Mouse (Mus musculus): ENCODE results near the gene Gm21962.
"Not testable (repeated sequence)": the region's sequence is repeated elsewhere in the genome, so short reads cannot be mapped to it uniquely, and the experiment has no call there.

The Gm21962 gene

DNA sequence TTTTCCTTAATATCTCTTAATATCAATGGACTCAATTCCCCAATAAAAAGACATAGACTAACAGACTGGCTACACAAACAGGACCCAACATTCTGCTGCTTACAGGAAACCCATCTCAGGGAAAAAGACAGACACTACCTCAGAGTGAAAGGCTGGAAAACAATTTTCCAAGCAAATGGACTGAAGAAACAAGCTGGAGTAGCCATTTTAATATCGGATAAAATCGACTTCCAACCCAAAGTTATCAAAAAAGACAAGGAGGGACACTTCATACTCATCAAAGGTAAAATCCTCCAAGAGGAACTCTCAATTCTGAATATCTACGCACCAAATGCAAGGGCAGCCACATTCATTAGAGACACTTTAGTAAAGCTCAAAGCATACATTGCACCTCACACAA is at the start of gene Gm21962:
Gene Gm21962 (plus strand): TSS at position 301 of the 400 bp plus-strand sequence.
- DNase-seq = not testable (repeated sequence)

GRCm38 (mm10) chr3:137622091-137622490 is 49.2 kb upstream of the Gm21962 start:
- no peak for DNase-seq

GRCm38 (mm10) chr3:137622895-137623580 is 48.3 kb upstream of the Gm21962 start:
- no peak for DNase-seq

DNA sequence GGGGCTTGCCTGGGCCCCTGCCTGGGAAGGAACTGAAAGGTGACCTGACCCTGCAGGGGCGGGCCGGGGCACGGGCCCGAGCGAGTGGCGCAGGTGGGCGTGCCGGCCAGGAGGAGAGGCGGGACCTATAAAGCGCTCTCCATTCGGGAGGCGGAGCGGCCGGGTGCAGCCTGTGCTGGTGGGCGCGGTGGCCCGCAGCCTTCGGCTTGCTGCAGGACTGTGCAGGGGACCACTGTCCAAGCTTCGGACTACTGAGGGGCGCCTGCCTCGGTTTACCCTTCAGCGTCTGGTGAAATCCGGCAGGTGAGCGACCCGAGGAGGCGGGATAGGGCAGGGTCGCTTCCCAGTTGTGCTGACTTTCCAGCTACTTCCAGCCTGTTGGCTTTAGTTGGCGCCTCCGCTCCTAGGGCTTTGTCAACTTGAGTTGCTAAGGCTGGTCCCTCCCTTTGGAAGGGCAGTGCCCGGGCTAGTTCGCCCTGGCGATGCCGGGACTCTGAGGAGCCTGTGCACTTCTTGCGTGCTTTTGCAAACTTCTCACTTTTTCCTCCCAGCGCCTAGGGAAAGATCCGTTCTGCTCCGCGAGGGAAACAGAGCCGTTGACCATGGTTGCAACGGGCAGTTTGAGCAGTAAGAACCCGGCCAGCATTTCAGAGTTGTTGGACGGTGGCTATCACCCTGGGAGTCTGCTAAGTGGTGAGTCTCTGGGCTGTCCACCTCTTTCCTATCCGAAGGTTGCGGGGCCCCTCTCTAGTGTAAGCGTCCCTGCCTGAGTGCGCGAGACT is 47.6 kb upstream of the Gm21962 start:
- DNase-seq = no peak

DNA sequence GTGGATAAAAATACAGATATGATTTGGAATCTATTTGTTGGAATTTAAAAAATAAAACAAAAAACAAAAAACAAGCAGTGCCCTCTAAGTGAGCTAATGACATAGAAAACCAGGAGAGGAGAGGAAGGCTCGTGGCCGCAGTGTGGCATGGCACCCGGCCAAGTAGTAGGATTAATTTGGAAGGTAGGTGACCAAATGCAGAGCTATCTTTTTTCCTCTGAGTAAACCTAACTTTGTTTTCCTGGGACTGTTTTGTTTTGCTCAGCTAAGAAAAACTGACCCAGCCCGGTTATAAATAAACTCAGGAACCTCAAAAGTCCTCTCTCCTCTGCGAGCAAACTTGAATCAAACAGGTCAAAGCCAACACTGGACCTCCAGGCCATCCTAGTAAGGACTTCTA is 46.3 kb upstream of the Gm21962 start:
- DNase-seq = no peak

DNA sequence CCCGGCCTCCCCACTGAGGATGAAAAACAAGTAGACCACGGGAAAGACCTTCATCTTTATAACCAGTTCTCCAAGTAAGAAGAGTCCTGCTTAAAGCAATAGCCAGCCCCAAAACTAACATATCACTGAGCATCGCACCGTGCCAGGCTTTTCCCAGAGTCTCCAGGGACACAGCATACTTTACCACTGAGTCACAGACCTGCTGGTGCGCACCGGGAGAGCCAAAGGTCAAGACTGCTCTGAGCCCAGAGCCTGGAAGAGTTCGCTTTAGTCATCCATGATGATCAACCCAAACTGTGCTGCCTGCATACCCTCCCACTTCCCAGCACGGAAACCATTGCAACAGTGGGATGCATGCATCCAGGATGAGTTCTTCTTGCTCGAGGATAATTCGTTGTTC is 37.6 kb upstream of the Gm21962 start:
- no peak for DNase-seq

GRCm38 (mm10) chr3:137636571-137636970 is 34.8 kb upstream of the Gm21962 start:
- DNase-seq = no peak

DNA sequence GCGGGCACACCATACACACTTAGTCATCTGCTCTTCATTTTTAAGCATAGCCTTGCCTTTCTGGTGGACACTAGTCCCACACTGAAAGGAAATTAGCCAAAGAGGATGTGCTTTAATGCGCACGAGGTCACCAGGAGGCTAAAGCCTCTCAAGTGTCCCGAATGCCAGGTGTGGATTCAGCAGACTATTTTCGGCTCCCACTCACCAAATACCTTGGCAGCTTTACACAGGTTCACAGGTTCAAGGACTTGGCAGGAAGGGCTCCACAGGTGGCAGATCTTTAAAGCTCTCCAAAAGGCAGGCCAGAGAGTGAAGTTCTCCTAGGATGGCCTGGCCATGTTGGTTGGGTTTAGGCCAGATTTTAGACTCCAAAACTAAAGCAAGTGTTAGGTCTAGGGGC is 30.1 kb upstream of the Gm21962 start:
- no peak for DNase-seq

- DNase-seq = no peak
These were observed 29.2 kb upstream of the Gm21962 start for GRCm38 (mm10) chr3:137642137-137642536.

DNA sequence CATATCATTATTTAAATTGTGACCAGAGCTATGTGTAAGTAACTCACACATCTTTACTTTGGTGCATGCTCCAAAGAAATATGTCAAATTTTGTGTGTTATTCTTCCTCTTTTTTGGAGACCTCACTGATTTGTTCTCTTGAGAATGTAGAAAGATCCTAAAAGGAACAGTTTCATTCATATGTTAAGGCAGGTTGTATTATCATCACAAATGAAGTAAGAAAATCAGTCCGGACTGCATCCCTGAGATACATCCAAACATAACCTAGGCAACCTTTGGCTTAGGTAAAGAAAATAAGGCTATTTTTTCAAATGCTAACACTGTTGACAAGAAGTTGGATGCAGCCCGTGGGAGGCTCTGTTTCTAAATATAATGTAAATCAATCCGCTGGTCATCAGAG is 28.8 kb upstream of the Gm21962 start:
- DNase-seq = no peak

GRCm38 (mm10) chr3:137644081-137644480 is 27.2 kb upstream of the Gm21962 start:
- no peak for DNase-seq

- no peak for DNase-seq
These were observed 26.4 kb upstream of the Gm21962 start for GRCm38 (mm10) chr3:137644947-137645346.

DNA sequence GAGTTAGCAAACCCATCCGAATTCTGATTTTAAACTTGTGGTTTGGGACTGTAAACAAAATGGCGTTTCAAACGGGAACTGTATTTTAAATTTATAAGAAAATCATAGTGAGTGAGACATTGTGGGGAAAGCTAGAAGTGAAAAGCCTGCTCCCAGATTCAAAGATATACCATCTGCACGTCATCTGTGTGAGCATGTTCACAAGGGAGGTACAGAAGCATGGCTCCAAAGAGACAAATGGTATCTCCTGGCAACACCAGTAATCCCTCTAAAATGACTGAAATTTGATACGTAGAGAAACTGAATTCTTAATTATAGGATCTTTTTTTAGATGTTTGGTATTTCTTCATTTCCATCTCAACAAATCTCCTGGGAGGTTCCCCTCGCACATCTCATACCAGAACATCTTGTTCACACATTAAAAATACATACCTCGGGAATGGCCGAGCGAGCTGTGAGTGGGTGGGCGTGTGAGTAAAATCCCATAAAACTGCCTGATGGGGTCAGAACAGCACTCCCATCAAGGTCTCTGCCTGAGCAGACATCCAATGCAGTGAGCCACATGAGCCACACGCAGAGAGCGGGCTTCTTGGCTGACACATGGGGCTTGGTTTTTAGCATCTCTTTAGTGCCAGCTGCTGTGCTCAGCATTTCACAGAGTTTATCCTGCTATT is 23.8 kb upstream of the Gm21962 start:
- no peak for DNase-seq

DNA sequence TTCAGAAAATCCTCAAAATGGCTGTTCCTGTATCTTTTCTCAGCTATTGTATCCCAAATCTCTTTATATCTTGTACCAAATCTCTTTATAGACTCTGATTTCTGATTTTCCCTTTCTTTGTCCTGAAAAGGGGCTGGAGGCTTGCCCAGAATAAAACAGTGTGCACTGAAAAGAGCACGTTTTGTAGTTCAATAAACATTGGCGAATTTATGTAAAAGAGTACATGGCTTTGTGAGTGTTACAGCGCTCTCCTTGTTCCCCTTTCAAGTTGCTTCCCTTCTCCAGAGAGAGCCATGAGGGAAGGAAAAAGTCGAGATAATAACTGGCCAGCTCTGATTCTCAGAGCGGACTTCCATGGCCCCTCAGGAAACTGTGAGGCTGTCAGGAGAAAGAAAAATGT is 22.2 kb upstream of the Gm21962 start:
- DNase-seq = no peak

GRCm38 (mm10) chr3:137652853-137653252 is 18.5 kb upstream of the Gm21962 start:
- DNase-seq = no peak

DNA sequence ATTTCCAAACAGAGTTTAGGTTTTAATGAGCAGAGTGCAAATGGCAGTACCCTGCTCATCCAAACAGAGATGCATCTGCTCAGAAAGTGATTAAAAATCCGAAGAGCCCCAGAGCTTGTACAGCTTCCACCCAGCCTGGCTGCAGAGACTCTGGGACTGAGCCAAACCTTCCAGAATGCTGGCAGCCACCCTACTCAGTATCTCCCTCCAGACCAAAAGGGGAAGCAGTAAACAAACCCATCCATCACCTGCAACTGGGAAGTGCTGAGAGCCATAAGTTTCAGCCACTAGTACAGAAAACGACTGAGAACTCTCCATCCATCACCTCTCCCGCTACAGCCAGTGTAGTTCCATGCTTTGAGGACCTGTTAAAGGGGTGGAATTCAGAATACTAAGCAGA is 9.6 kb downstream of the Gm21962 start:
- no peak for DNase-seq

GRCm38 (mm10) chr3:137682911-137683806 is 11.8 kb downstream of the Gm21962 start:
- DNase-seq = no peak

GRCm38 (mm10) chr3:137683807-137684403 is 12.6 kb downstream of the Gm21962 start:
- DNase-seq = no peak

GRCm38 (mm10) chr3:137686932-137687331 is 15.6 kb downstream of the Gm21962 start:
- DNase-seq = no peak

DNA sequence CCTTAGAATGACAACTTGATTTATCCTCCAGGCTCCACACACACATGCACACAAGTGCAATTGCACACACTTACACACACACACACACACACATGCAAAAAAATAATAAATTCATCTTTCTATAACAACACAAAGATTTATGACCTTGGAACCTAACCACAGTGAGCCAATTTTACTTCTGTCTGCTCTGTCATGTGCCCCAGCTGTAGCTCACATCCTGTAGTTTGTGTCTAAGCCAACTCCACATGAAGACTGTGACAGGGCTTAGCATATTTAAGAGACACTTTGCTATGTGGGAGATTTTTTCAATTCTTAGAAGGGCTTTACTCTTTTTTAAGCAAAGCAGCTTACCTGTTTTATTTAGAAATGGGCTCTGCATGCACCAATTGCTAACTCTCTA is 20.2 kb downstream of the Gm21962 start:
- DNase-seq = no peak

- no peak for DNase-seq
These were observed 44.6 kb downstream of the Gm21962 start for GRCm38 (mm10) chr3:137715946-137716345.

DNA sequence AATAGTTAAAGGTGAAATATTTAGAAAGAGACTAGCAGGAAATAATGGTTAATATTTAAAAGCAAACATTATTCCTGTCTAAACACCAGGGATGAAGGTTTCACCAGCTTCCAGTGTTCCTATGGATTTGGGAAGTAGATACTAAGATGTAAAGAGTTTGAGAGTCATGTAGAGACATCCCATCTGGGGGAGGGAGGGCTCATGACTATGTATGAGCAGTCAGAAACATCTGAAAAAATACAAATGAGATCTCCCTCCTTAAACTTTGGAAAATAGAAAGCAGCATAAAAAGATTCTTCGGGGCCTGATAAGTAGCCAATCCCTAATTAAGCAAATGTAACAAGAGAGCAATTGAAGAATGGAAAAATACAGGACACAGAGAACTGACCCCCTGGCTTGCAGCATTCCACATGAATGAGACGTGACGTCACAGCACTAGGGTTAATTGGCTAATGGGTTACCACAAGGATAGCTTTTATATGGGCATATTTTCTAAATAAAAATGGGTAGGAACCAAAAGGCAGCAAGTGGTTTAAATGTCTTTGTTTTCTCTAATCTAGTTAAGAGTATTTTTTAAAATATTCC is 45.3 kb downstream of the Gm21962 start:
- DNase-seq = no peak

All from thymus, adult 18-20 months (tissue).